Mouse (Mus musculus) thymus, postnatal 4 days (tissue): ENCODE results near the gene Sec23b.
A peak's percentile ranks its signal among the peaks of the same experiment; 100 is the strongest.

Experiments used
- DNase-seq: peaks from one replicate; pipeline ENCODE4 v3.0.0; 2021

Gene Sec23b

GRCm38 (mm10) chr2:144555820-144556552, at the start of gene Sec23b:
TSS of gene Sec23b (plus strand) at chr2:144556229.
- peak; percentile 94 for DNase-seq

GRCm38 (mm10) chr2:144514619-144515018, 41.4 kb upstream of the Sec23b start:
- DNase-seq = no peak

GRCm38 (mm10) chr2:144519772-144520171, 36.3 kb upstream of the Sec23b start:
- no peak for DNase-seq

GRCm38 (mm10) chr2:144525856-144526255, 30.2 kb upstream of the Sec23b start:
- DNase-seq = no peak

- DNase-seq = peak; percentile 97
These were observed 28.8 kb upstream of the Sec23b start, which contains the start of the genes Dzank1 and Polr3f for GRCm38 (mm10) chr2:144526981-144527820. TSS of gene Dzank1 (minus strand) at chr2:144527414. TSS of gene Polr3f (plus strand) at chr2:144527718.

- DNase-seq = no peak
These were observed 28.2 kb upstream of the Sec23b start for GRCm38 (mm10) chr2:144527821-144528174.

- DNase-seq = no peak
These were observed 18.9 kb upstream of the Sec23b start for GRCm38 (mm10) chr2:144537123-144537522.

GRCm38 (mm10) chr2:144541246-144541645, 14.8 kb upstream of the Sec23b start:
- peak; percentile 13 for DNase-seq

GRCm38 (mm10) chr2:144543670-144544069, 12.4 kb upstream of the Sec23b start:
- no peak for DNase-seq

- no peak for DNase-seq
These were observed 11.4 kb upstream of the Sec23b start for GRCm38 (mm10) chr2:144544630-144545029.

GRCm38 (mm10) chr2:144545061-144545460, 11.0 kb upstream of the Sec23b start:
- no peak for DNase-seq

- no peak for DNase-seq
These were observed 10.5 kb upstream of the Sec23b start for GRCm38 (mm10) chr2:144545481-144545880.

- no peak for DNase-seq
These were observed 8.5 kb upstream of the Sec23b start for GRCm38 (mm10) chr2:144547559-144547958.

- peak; percentile 62 for DNase-seq
These were observed 5.5 kb upstream of the Sec23b start, which contains the start of gene Rbbp9 for GRCm38 (mm10) chr2:144550529-144550928. TSS of gene Rbbp9 (minus strand) at chr2:144550869.

GRCm38 (mm10) chr2:144553905-144554304, 2.1 kb upstream of the Sec23b start:
- no peak for DNase-seq

GRCm38 (mm10) chr2:144555286-144555819, 676 bp upstream of the Sec23b start:
- no peak for DNase-seq

- DNase-seq = no peak
These were observed 32.7 kb downstream of the Sec23b start for GRCm38 (mm10) chr2:144588723-144589122.

- peak; percentile 12 for DNase-seq
These were observed 37.0 kb downstream of the Sec23b start for GRCm38 (mm10) chr2:144593036-144593435.

GRCm38 (mm10) chr2:144593951-144594651, 38.1 kb downstream of the Sec23b start, which contains the start of gene Smim26:
TSS of gene Smim26 (plus strand) at chr2:144594054.
- peak; percentile 82 for DNase-seq

GRCm38 (mm10) chr2:144598006-144598405, 42.0 kb downstream of the Sec23b start:
- DNase-seq = no peak

- peak; percentile 93 for DNase-seq
These were observed 44.0 kb downstream of the Sec23b start, which contains the start of gene Dtd1 for GRCm38 (mm10) chr2:144599831-144600687. TSS of gene Dtd1 (plus strand) at chr2:144599897.

GRCm38 (mm10) chr2:144601576-144601975, 45.5 kb downstream of the Sec23b start:
- DNase-seq = no peak
